Mouse (Mus musculus) forebrain, embryonic 16.5 days (tissue): ENCODE results near the gene Tor3a. TPM values are rescaled to one million over a fixed set of nuclear protein-coding genes. Genes with fewer than 3 reads are reported as not detected.

Source experiments
- ATAC-seq: fragments of 200-750 bp; cut with Nextera tagmentation; 2 replicates; pipeline ENCODE4 v1.8.0; 2017; ENCODE audit warnings: mild to moderate bottlenecking, moderate library complexity
- H3K27ac ChIP-seq: fragments of 300-500 bp; sonication (generic); 2 replicates; pipeline ENCODE4 v1.5.1; 2014; ENCODE audit warnings: low read length, control low read depth
- H3K27me3 ChIP-seq: fragments of 300-500 bp; sonication (generic); replicated peaks from 2 replicates; pipeline ENCODE4 v1.6.1; 2014; ENCODE audit warnings: low read length; ENCODE audit not compliant: control insufficient read depth, insufficient read depth
- H3K36me3 ChIP-seq: fragments of 300-500 bp; sonication (generic); 2 replicates; pipeline ENCODE4 v1.6.1; 2014; ENCODE audit not compliant: control insufficient read depth, insufficient read depth
- H3K4me1 ChIP-seq: fragments of 300-500 bp; sonication (generic); replicated peaks from 2 replicates; pipeline ENCODE4 v1.6.1; 2014; ENCODE audit warnings: low read length; ENCODE audit not compliant: control insufficient read depth, insufficient read depth
- H3K4me2 ChIP-seq: fragments of 300-500 bp; sonication (generic); 2 replicates; pipeline ENCODE4 v1.6.1; 2014; ENCODE audit warnings: mild to moderate bottlenecking, low read length, control low read depth
- H3K4me3 ChIP-seq: fragments of 300-500 bp; sonication (generic); replicated peaks from 2 replicates; pipeline ENCODE4 v1.5.1; 2014; ENCODE audit warnings: mild to moderate bottlenecking, low read length, control low read depth
- H3K9ac ChIP-seq: fragments of 300-500 bp; sonication (generic); replicated peaks from 2 replicates; pipeline ENCODE4 v1.6.1; 2014; ENCODE audit warnings: low read depth, low read length, control low read depth
- H3K9me3 ChIP-seq: fragments of 300-500 bp; sonication (generic); 2 replicates; pipeline ENCODE4 v1.6.1; 2016; ENCODE audit warnings: low read length; ENCODE audit not compliant: control insufficient read depth
- WGBS: fragments of 180-500 bp; shearing (Covaris S2); extraction: QIAGEN DNeasy Blood & Tissue Kit; methylation state at CpG from one replicate; pipeline ENCODE4 v1.1.7; 2014; 5-methylcytosine and 5-hydroxymethylcytosine counted together
- polyA plus RNA-seq: library from polyadenylated mRNA; unstranded; fragments of >200 nt; fragmentation: Nextera tagmentation; extraction: Ambion mirVana; gene quantifications from 2 replicates; pipeline ENCODE4 v1.2.1, GENCODE M21; 2015

The Tor3a gene
- polyA plus RNA-seq, 1 experiment from 2014 or later: 4.4 TPM

DNA sequence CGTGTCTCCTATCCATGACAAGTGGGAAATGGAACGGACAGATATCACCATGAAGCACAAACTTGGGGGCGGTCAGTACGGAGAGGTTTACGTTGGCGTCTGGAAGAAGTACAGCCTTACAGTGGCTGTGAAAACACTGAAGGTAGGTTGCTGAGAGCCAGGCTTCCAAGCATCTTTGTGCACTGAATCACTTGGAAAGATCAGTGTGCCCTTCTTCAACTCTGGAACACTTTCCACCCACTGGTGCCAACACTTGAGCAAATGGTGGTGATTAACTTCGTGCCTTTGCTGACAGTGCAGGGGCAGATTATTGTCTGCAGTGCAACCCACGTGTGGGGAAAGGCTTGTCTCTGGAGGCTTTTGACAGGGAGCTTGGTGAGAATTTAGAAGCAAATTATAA lies 44.2 kb downstream of the Tor3a start:
- no peak overlapping the region for H3K4me3 ChIP-seq
- 92% methylated on average over 8 of the region's 8 CpGs for WGBS
- ATAC-seq: no peak
- H3K27me3 ChIP-seq: no peaks in the 10 kb centered on the region
- H3K9ac ChIP-seq: no peak overlapping the region
- H3K9me3 ChIP-seq: no peaks in the 10 kb centered on the region
- no peak overlapping the region for H3K4me2 ChIP-seq
- H3K27ac ChIP-seq: no peak overlapping the region
- H3K4me1 ChIP-seq: no peaks in the 10 kb centered on the region
- H3K36me3 ChIP-seq: peaks cover 28% of the 10 kb centered on the region

DNA sequence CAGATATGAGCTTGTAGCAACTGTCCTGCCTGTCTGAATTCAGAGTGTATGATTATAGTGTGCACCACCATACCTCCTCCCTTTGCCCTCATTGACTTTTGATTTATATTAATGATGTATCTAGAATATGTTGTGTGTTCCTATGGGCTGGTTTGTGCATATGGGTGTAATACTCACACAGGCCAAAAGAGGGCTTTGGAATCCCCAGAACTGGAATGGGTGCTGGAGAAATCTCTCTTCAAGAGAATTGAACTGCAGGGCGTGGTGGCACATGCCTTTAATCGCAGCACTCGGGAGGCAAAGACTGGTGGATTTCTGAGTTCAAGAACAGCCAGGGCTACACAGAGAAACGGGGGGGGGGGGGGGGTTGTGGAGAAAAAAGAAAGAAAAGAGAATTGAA lies 47.4 kb downstream of the Tor3a start:
- Histone ChIP-seq H3K27ac (no peak overlapping the region), H3K4me1 (no peaks in the 10 kb centered on the region), H3K9ac (no peak overlapping the region), H3K4me3 (no peak overlapping the region), H3K4me2 (no peak overlapping the region), H3K36me3 (peaks cover 23% of the 10 kb centered on the region), H3K9me3 (no peaks in the 10 kb centered on the region), H3K27me3 (no peaks in the 10 kb centered on the region)
- WGBS: 82% methylated on average over 4 of the region's 4 CpGs
- no peak for ATAC-seq

DNA sequence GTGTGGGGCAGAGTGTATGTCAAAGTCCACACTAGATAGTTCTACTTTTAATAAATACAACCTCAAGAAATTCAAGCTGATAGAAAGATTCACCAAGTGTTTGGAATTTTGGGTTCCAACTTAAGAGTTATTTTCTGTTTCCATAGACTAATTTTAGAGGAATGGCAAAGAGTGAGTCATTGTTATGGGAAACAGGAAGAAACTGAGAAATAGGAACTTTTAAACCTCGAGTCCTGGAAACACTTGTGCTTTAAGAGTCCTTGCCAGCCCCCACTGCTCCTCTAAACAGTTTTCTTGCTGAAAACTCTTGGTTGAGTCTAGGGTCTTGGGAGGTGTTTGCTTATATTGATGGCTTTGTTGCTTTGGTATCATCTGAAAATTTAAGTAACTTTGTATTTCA lies 49.9 kb downstream of the Tor3a start:
- no peak overlapping the region for H3K4me3 ChIP-seq
- ATAC-seq: no peak
- H3K36me3 ChIP-seq: peaks cover 6% of the 10 kb centered on the region; the same call in 1 of the 2 replicates
- no peak overlapping the region for H3K9ac ChIP-seq
- H3K9me3 ChIP-seq: no peaks in the 10 kb centered on the region
- no peak overlapping the region for H3K27ac ChIP-seq
- no peaks in the 10 kb centered on the region; the same call in 1 of the 2 replicates for H3K4me1 ChIP-seq
- no peak overlapping the region for H3K4me2 ChIP-seq
- H3K27me3 ChIP-seq: no peaks in the 10 kb centered on the region
- WGBS: 82% methylated on average over 1 of the region's 1 CpGs

GRCm38 (mm10) chr1:156620951-156621350 lies 53.2 kb downstream of the Tor3a start:
- H3K27ac ChIP-seq: no peak overlapping the region; the same call in 1 of the 2 replicates
- no peaks in the 10 kb centered on the region for H3K27me3 ChIP-seq
- peaks cover 4% of the 10 kb centered on the region; the same call in 1 of the 2 replicates for H3K36me3 ChIP-seq
- ATAC-seq: no peak
- H3K4me2 ChIP-seq: no peak overlapping the region
- 82% methylated on average over 3 of the region's 3 CpGs for WGBS
- no peak overlapping the region for H3K9ac ChIP-seq
- no peak overlapping the region for H3K4me3 ChIP-seq
- no peaks in the 10 kb centered on the region; the same call in 1 of the 2 replicates for H3K4me1 ChIP-seq
- no peaks in the 10 kb centered on the region for H3K9me3 ChIP-seq

- H3K27me3 ChIP-seq: no peaks in the 10 kb centered on the region
- H3K4me1 ChIP-seq: peaks cover 2% of the 10 kb centered on the region; the same call in 1 of the 2 replicates
- no peak overlapping the region for H3K4me2 ChIP-seq
- H3K9me3 ChIP-seq: no peaks in the 10 kb centered on the region
- H3K27ac ChIP-seq: no peak overlapping the region; the same call in 1 of the 2 replicates
- peaks cover 3% of the 10 kb centered on the region; the same call in 1 of the 2 replicates for H3K36me3 ChIP-seq
- H3K4me3 ChIP-seq: no peak overlapping the region
- ATAC-seq: no peak
- WGBS: 56% methylated on average over 4 of the region's 4 CpGs
- H3K9ac ChIP-seq: no peak overlapping the region
These were observed 53.8 kb downstream of the Tor3a start for GRCm38 (mm10) chr1:156620292-156620909.

GRCm38 (mm10) chr1:156617811-156618210 lies 56.3 kb downstream of the Tor3a start:
- Histone ChIP-seq H3K36me3 (no peaks in the 10 kb centered on the region; the same call in 1 of the 2 replicates), H3K9ac (no peak overlapping the region), H3K4me2 (no peak overlapping the region), H3K4me1 (peaks cover 11% of the 10 kb centered on the region), H3K4me3 (no peak overlapping the region), H3K27me3 (no peaks in the 10 kb centered on the region), H3K27ac (no peak overlapping the region), H3K9me3 (no peaks in the 10 kb centered on the region)
- ATAC-seq: no peak
- WGBS: 54% methylated on average over 4 of the region's 4 CpGs

DNA sequence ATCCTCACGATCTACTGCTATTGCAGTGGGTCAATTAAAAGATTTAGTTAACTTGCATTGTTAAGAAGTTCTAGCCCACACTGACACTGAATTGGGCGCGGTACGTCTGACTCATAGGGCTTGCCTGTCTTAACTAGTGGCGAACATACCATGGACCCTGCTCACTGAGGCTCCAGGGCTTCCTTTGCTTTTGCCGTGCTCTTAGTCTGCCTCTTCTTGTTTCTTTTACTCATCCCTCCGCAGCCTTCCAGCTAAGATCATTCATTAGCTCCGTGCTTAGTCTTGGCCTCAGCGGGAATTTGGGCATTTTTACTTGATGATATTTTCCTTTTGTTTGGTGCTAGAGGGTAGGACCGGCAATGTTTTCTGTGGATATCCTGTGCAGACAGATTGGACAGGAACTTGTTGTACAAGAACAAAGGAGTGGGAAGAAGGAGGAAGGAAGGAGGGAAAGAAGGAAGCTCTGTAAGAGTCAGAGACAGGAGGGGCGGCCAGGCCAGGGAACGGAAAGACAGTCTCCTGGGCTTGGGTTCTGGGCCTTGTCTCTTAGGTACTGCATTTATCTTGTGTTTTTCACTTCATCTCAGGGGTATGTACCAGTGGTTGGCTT lies 57.1 kb downstream of the Tor3a start:
- no peak for ATAC-seq
- H3K27me3 ChIP-seq: no peaks in the 10 kb centered on the region
- H3K27ac ChIP-seq: no peak overlapping the region
- H3K9me3 ChIP-seq: no peaks in the 10 kb centered on the region
- H3K4me3 ChIP-seq: no peak overlapping the region
- H3K4me2 ChIP-seq: no peak overlapping the region
- peaks cover 11% of the 10 kb centered on the region for H3K4me1 ChIP-seq
- H3K9ac ChIP-seq: no peak overlapping the region
- 27% methylated on average over 12 of the region's 12 CpGs for whole genome bisulfite sequencing
- no peaks in the 10 kb centered on the region; the same call in 1 of the 2 replicates for H3K36me3 ChIP-seq

DNA sequence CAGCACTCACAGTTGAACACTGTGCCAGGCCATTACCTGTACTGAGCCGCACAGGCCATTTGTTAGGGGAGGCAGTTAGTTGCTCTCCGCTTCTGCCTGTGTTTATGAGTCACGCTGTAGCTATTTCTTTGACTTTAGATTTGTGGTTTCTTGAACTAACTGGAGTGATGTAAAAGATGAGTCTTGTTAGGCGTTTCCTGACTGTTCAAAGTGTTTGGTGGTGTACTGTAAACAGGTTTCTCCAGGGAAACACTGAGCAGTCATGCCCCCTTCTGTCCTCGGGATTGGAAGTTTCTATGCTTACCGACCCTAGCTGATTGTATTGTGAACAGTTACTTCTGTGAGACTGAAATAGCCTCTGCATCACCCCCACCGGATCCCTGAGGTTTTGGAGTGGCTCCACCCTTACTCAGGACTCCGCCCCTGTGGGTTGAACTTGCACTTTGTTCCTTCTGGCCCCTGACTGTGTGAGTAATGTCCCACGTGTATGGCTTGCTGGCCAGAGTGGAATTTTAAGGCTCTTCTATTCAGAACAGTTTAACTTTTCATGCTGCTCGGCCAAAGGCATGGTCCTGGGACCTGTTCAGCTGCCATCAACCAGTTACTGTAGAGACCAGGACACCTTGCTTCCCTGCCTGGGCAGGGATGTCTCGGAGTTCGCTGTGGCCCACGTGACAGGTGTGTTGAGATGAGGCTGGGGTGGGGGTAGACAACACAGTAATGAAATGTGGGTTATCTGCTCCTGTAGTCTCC lies 58.6 kb downstream of the Tor3a start:
- no peak overlapping the region for H3K27ac ChIP-seq
- peaks cover 11% of the 10 kb centered on the region for H3K4me1 ChIP-seq
- no peak overlapping the region for H3K9ac ChIP-seq
- H3K27me3 ChIP-seq: no peaks in the 10 kb centered on the region
- peak; percentile 18; the same call in 1 of the 2 replicates for ATAC-seq
- WGBS: 25% methylated on average over 13 of the region's 13 CpGs
- no peaks in the 10 kb centered on the region for H3K9me3 ChIP-seq
- no peak overlapping the region for H3K4me3 ChIP-seq
- 0 out of 2 replicates have a peak overlapping the region, but pooled peaks have one; percentile 10 for H3K4me2 ChIP-seq
- no peaks in the 10 kb centered on the region for H3K36me3 ChIP-seq

- no peaks in the 10 kb centered on the region for H3K9me3 ChIP-seq
- H3K9ac ChIP-seq: no peak overlapping the region
- H3K4me1 ChIP-seq: peaks cover 11% of the 10 kb centered on the region
- H3K4me2 ChIP-seq: no peak overlapping the region
- ATAC-seq: no peak
- H3K4me3 ChIP-seq: no peak overlapping the region
- no peaks in the 10 kb centered on the region for H3K27me3 ChIP-seq
- H3K27ac ChIP-seq: no peak overlapping the region
- no peaks in the 10 kb centered on the region for H3K36me3 ChIP-seq
- 90% methylated on average over 1 of the region's 1 CpGs for WGBS
These were observed 59.4 kb downstream of the Tor3a start for GRCm38 (mm10) chr1:156614710-156615109.
